Mouse (Mus musculus) limb, embryonic 12.5 days (tissue): Measurements from ENCODE around the gene Acp4. TPM values are rescaled to one million over a fixed set of nuclear protein-coding genes. Genes with fewer than 3 reads are reported as not detected.
"Not testable (repeated sequence)": the region's sequence is repeated elsewhere in the genome, so short reads cannot be mapped to it uniquely, and the experiment has no call there.

Experiments
- ATAC-seq: fragments of 200-750 bp; cut with Nextera tagmentation; 2 replicates; pipeline ENCODE4 v1.8.0; 2017; ENCODE audit warnings: low read depth, moderate TSS enrichment; ENCODE audit not compliant: insufficient number of reproducible peaks, insufficient read depth, low FRiP score, low TSS enrichment
- H3K27ac ChIP-seq: fragments of 300-500 bp; sonication (generic); 2 replicates; pipeline ENCODE4 v1.5.1; 2016; ENCODE audit warnings: mild to moderate bottlenecking, moderate library complexity
- H3K27me3 ChIP-seq: fragments of 300-500 bp; sonication (generic); 2 replicates; pipeline ENCODE4 v1.6.1; 2016; ENCODE audit warnings: mild to moderate bottlenecking, moderate library complexity
- H3K36me3 ChIP-seq: fragments of 300-500 bp; sonication (generic); 2 replicates; pipeline ENCODE4 v1.6.1; 2016; ENCODE audit warnings: mild to moderate bottlenecking, moderate library complexity
- H3K4me1 ChIP-seq: fragments of 300-500 bp; sonication (generic); replicated peaks from 2 replicates; pipeline ENCODE4 v1.6.1; 2016
- H3K4me2 ChIP-seq: fragments of 300-500 bp; sonication (generic); 2 replicates; pipeline ENCODE4 v1.6.1; 2016; ENCODE audit warnings: mild to moderate bottlenecking, moderate library complexity
- H3K4me3 ChIP-seq: fragments of 300-500 bp; sonication (generic); replicated peaks from 2 replicates; pipeline ENCODE4 v1.5.1; 2016; ENCODE audit warnings: mild to moderate bottlenecking
- H3K9ac ChIP-seq: fragments of 300-500 bp; sonication (generic); replicated peaks from 2 replicates; pipeline ENCODE4 v1.6.1; 2016; ENCODE audit warnings: mild to moderate bottlenecking, moderate library complexity
- H3K9me3 ChIP-seq: fragments of 300-500 bp; sonication (generic); 2 replicates; pipeline ENCODE4 v1.6.1; 2016; ENCODE audit warnings: mild to moderate bottlenecking, moderate library complexity
- WGBS: fragments of 180-500 bp; shearing (Covaris S2); methylation state at CpG from one replicate; pipeline ENCODE4 v1.1.7; 2016; 5-methylcytosine and 5-hydroxymethylcytosine counted together
- polyA plus RNA-seq: library from polyadenylated mRNA; unstranded; fragments of >200 nt; fragmentation: Nextera tagmentation; extraction: Ambion mirVana; gene quantifications from 2 replicates; pipeline ENCODE4 v1.2.1, GENCODE M21; 2016

Gene Acp4
- 0.28 TPM in 1 of 2 replicates, not detected in the other for polyA plus RNA-seq

DNA sequence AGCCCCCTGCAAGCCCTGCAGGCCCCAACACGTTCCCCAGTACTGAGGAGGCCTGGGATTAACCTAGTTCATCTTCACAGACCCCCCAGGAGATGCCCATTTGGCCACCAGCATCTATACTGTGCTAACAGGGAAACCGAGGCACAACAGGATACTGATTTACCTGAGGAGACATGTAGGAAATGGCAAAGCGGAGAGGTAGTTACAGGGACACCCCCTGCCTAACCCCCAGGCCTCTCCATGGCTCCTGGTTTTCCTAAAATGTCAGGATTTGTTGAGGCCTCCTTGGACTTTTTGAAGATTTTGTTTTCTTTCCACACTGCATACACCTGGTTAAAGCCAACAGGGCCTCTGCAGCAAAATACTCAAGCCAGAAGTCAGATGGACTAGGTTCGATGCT is at the start of gene Acp4:
Acp4 (minus strand) TSS at position 101 of the 400 bp plus-strand sequence.
- Histone ChIP-seq H3K9me3 (no peaks in the 10 kb centered on the region), H3K4me3 (no peak within 1 kb of the TSS), H3K4me1 (no peaks in the 10 kb centered on the region), H3K9ac (no peak within 1 kb of the TSS), H3K4me2 (no peak within 1 kb of the TSS), H3K27me3 (peaks cover 16% of the 10 kb centered on the region; the same call in 1 of the 2 replicates), H3K36me3 (peaks cover 20% of the 10 kb centered on the region), H3K27ac (no peak within 1 kb of the TSS)
- 76% methylated on average over 4 of the region's 4 CpGs for WGBS
- ATAC-seq, result no peak

- 55% methylated on average over 6 of the region's 6 CpGs for WGBS
- peaks cover 51% of the 10 kb centered on the region for H3K4me1 ChIP-seq
- H3K4me3 ChIP-seq, result peak within 1 kb of the TSS; percentile 67
- H3K4me2 ChIP-seq, result peak within 1 kb of the TSS; percentile 73
- no peaks in the 10 kb centered on the region for H3K36me3 ChIP-seq
- ATAC-seq, result no peak
- peak within 1 kb of the TSS; percentile 64 for H3K27ac ChIP-seq
- H3K27me3 ChIP-seq, result peaks cover 53% of the 10 kb centered on the region
- H3K9ac ChIP-seq, result peak within 1 kb of the TSS; percentile 34
- no peaks in the 10 kb centered on the region for H3K9me3 ChIP-seq
Measured at GRCm38 (mm10) chr7:44306516-44307240, 49.5 kb upstream of the Acp4 start, which contains the start of gene Clec11a. Gene Clec11a, minus strand, starts transcription at chr7:44306902.

- peaks cover 43% of the 10 kb centered on the region for H3K27me3 ChIP-seq
- H3K9me3 ChIP-seq, result no peaks in the 10 kb centered on the region
- peak overlapping the region; percentile 73 for H3K4me2 ChIP-seq
- peak; percentile 8 for ATAC-seq
- peaks cover 41% of the 10 kb centered on the region for H3K4me1 ChIP-seq
- WGBS, result 11% methylated on average over 16 of the region's 16 CpGs
- H3K27ac ChIP-seq, result peak overlapping the region; percentile 64
- H3K4me3 ChIP-seq, result peak overlapping the region; percentile 67
- H3K9ac ChIP-seq, result no peak overlapping the region
- no peaks in the 10 kb centered on the region for H3K36me3 ChIP-seq
Measured at GRCm38 (mm10) chr7:44305686-44306085, 48.5 kb upstream of the Acp4 start.

- WGBS, result under 1% methylated on average over 49 of the region's 49 CpGs
- H3K4me1 ChIP-seq, result peaks cover 35% of the 10 kb centered on the region
Measured at GRCm38 (mm10) chr7:44304775-44305641, 47.8 kb upstream of the Acp4 start.

GRCm38 (mm10) chr7:44304463-44304774 is 47.2 kb upstream of the Acp4 start:
- no peaks in the 10 kb centered on the region for H3K9me3 ChIP-seq
- H3K27ac ChIP-seq, result peak overlapping the region; percentile 94
- peaks cover 31% of the 10 kb centered on the region for H3K27me3 ChIP-seq
- WGBS, result under 1% methylated on average over 25 of the region's 25 CpGs
- H3K4me3 ChIP-seq, result peak overlapping the region; percentile 67
- peak overlapping the region; percentile 73 for H3K4me2 ChIP-seq
- no peaks in the 10 kb centered on the region for H3K36me3 ChIP-seq
- peaks cover 35% of the 10 kb centered on the region for H3K4me1 ChIP-seq
- ATAC-seq, result peak; percentile 18
- H3K9ac ChIP-seq, result peak overlapping the region; percentile 89

More at GRCm38 (mm10) chr7:44304775-44305641, 47.8 kb upstream of the Acp4 start:
- Histone ChIP-seq H3K9ac (peak overlapping the region; percentile 89), H3K4me3 (peak overlapping the region; percentile 67), H3K27ac (peak overlapping the region; percentile 94), H3K36me3 (no peaks in the 10 kb centered on the region), H3K4me2 (peak overlapping the region; percentile 73), H3K9me3 (no peaks in the 10 kb centered on the region), H3K27me3 (peaks cover 37% of the 10 kb centered on the region)
- ATAC-seq, result peak; percentile 95

DNA sequence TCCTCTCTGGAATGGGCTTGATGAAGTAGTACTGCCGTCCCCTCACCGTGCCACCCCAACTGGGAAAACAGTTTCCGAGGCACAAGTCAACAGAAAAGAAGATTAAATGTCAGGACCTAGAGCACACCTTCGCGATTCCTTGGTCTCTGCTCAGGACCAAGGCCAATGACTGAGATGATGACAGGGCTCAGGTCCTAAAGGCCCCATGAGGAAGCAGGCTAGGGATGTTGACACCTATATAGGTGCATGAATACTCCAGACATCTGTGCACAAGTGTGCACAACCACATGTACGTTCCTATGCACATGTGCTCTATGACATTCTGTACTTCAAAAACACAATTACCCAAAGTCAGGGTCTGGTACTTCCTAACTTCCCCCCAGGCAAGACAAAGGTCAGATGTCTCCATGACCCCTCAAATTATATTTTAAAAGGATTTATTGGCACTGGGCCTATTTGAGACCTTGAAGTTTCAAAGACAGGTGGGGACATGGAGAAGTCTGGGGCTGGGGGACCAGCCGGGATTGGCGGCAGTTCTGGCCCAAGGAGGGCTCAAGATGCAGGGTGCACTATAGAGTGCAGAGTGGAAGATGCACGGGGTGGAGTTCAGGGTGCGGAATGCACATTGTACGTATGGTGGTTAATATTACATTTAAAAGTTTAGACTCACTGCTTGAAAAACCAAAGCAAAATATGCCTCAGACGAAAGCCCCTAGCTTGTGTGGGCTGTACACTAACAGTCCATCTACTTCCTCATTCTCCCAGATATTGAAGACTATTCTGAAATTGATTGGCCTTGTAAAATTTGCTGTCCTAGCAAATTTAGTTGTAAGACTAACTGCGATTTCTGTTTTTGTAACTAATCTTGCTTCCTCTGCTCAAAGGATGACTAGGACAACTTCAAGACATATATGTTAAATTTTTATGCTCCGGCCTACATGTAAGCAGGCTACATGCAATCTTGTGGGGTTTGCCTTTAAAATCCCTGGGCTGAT is 46.5 kb upstream of the Acp4 start:
- Histone ChIP-seq H3K4me3 (peak overlapping the region; percentile 67), H3K4me1 (peaks cover 35% of the 10 kb centered on the region), H3K27ac (peak overlapping the region; percentile 94), H3K36me3 (no peaks in the 10 kb centered on the region), H3K9ac (peak overlapping the region; percentile 89), H3K9me3 (no peaks in the 10 kb centered on the region), H3K4me2 (peak overlapping the region; percentile 73), H3K27me3 (peaks cover 24% of the 10 kb centered on the region; the same call in 1 of the 2 replicates)
- WGBS, result 88% methylated on average over 14 of the region's 14 CpGs
- ATAC-seq, result no peak

DNA sequence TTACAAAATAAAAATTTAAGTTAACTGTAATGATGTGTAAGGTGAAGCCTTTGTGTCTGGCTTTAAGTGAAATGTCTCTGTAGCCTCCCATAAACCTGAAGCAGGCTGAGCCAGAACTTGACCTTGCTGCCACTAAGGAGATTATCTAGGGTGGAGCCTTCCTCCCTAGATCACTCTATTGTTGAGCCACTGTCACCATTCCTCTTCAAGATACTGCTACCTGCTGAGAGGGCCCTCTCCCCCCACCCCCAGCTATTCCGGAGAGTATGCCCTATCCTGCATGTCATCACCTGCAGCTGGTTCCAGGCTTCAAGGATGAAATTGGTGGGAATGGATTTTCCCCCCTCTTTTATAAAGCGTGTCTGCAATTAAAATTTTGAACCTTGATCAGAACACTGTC is 40.3 kb upstream of the Acp4 start:
- H3K9ac ChIP-seq, H3K9me3 ChIP-seq, H3K36me3 ChIP-seq, H3K4me2 ChIP-seq, H3K27me3 ChIP-seq, ATAC-seq, H3K4me3 ChIP-seq, H3K27ac ChIP-seq, H3K4me1 ChIP-seq: not testable (repeated sequence)
- WGBS, result 83% methylated on average over 2 of the region's 2 CpGs

GRCm38 (mm10) chr7:44291418-44291817 is 34.2 kb upstream of the Acp4 start:
- Histone ChIP-seq H3K4me1 (no peaks in the 10 kb centered on the region), H3K9ac (no peak overlapping the region), H3K27ac (no peak overlapping the region), H3K36me3 (no peaks in the 10 kb centered on the region), H3K9me3 (0 out of 2 replicates have a peak, but pooled peaks cover 5% of the 10 kb centered on the region), H3K27me3 (0 out of 2 replicates have a peak, but pooled peaks cover 5% of the 10 kb centered on the region), H3K4me2 (no peak overlapping the region), H3K4me3 (no peak overlapping the region)
- ATAC-seq, result no peak
- WGBS, result 53% methylated on average over 4 of the region's 4 CpGs

GRCm38 (mm10) chr7:44290986-44291385 is 33.8 kb upstream of the Acp4 start:
- Histone ChIP-seq H3K4me1 (no peaks in the 10 kb centered on the region), H3K9ac (no peak overlapping the region), H3K27ac (no peak overlapping the region), H3K9me3 (0 out of 2 replicates have a peak, but pooled peaks cover 5% of the 10 kb centered on the region), H3K4me2 (no peak overlapping the region), H3K27me3 (0 out of 2 replicates have a peak, but pooled peaks cover 2% of the 10 kb centered on the region), H3K4me3 (no peak overlapping the region), H3K36me3 (no peaks in the 10 kb centered on the region)
- no peak for ATAC-seq
- WGBS, result 73% methylated on average over 4 of the region's 4 CpGs

DNA sequence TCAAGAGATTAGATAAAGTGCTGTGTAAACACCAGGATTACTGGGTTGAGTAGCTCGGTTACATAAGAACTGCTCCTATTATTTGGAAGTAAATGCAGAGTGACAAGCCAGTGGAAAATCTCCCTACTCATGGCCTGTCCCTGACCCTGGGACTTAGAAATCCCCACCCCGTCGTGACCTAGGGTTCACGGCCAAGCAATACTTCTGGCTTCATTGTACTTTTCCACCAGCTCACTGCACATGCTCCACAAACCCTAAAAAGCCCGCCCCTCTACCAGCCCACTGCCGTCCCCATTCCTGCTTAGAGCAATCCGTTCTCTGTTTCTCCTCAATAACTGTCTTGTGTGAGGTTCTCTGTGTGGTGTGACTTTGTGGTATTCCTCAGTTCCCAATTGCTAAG is 30.6 kb upstream of the Acp4 start:
- Histone ChIP-seq H3K4me1 (no peaks in the 10 kb centered on the region), H3K9ac (no peak overlapping the region), H3K27ac (no peak overlapping the region), H3K9me3 (0 out of 2 replicates have a peak, but pooled peaks cover 5% of the 10 kb centered on the region), H3K27me3 (0 out of 2 replicates have a peak, but pooled peaks cover 6% of the 10 kb centered on the region), H3K36me3 (no peaks in the 10 kb centered on the region), H3K4me3 (no peak overlapping the region), H3K4me2 (no peak overlapping the region)
- WGBS, result 82% methylated on average over 7 of the region's 7 CpGs
- ATAC-seq, result no peak
